Mouse (Mus musculus): Measurements from ENCODE around the gene Trip6. TPM values are rescaled to one million over a fixed set of nuclear protein-coding genes. Genes with fewer than 3 reads are reported as not detected.

The Trip6 gene
- total RNA-seq, 2 experiments from 2014 or later, result 5.8 to 6.9 TPM

DNA sequence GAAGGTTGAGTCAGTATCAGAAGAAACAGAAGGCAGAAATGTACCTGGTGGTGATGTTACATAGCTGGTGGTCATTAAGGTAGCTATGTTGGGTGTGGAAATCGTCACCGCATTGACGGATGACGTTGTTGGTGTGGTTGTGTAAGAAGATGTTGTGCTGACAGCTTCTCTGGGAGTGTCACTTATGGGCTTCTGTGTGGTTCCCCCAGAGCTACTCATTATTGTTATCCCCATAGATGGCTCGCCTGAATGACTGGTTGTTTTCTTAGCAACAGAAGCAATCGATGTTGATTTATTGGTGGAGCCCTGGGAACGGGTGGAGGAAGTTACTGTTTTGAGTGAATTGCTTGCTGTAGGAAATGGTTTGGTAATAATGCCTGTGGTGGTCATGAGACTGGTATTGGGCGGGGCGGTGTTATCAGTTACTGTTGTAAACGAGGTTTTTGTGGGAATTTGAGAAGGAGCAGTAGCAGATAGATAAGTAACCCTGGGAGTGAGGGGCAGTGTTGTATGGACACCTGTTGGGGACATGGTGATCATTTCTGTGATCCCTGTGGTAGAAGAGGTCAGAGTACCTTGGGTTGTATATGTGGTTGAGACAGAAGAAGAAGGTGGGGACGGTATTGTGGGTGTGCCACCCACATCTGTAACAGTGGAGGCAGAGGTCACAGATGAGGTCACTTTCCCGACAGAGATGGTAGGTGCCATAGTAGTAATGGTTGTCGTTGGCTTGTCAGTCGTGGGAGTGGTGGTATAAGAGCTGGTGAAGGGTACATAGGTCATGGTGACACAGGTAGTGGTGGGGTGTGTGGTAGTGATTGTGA is 50.1 kb downstream of the Trip6 start:
- no peak for DNase-seq

Small RNAs within 50 kb of the gene (microRNA-seq; reads per million reads assigned to microRNA genes)
- gene Mir7036 (1.5 to 2.1 reads per million in 2 experiments), gene Mir8116 (0 reads per million in 2 experiments)

Other genes starting within 250 kb of the Trip6 start
- gene Serpine1, start 242.1 kb downstream of the Trip6 start, total RNA-seq (2021), result under 1 TPM; 0.37 to 0.56 TPM
- 1 to 10 TPM; 4.6 to 6.5 TPM for gene Trim56, start 198.2 kb downstream of the Trip6 start, total RNA-seq (2021)
- gene Muc3, start 165.1 kb downstream of the Trip6 start, total RNA-seq (2021), result not detected
- gene Muc3a, start 102.0 kb downstream of the Trip6 start, total RNA-seq (2021), result 1 to 10 TPM; 3.5 to 4.9 TPM
- 10 to 100 TPM; 57.1 to 62.7 TPM for gene Ache, start 26.9 kb downstream of the Trip6 start, total RNA-seq (2021)
- 10 to 100 TPM in 1 of 2 experiments, 1 to 10 TPM in 1; 8.6 to 12.2 TPM for gene Ufsp1, start 19.8 kb downstream of the Trip6 start, total RNA-seq (2021)
- 100 to 1,000 TPM; 209 to 228 TPM for gene Srrt, start 6.7 kb downstream of the Trip6 start, total RNA-seq (2021)
- 10 to 100 TPM; 27.4 to 28.3 TPM for gene Slc12a9, start 19.2 kb upstream of the Trip6 start, total RNA-seq (2021)
- gene Ephb4, start 35.7 kb upstream of the Trip6 start, total RNA-seq (2021), result 1 to 10 TPM; 4.2 to 4.6 TPM
- gene Zan, start 162.7 kb upstream of the Trip6 start, total RNA-seq (2021), result under 1 TPM; 0.10 to 0.13 TPM
- gene Pop7, start 188.1 kb upstream of the Trip6 start, total RNA-seq (2021), result 10 to 100 TPM; 32.5 to 37.0 TPM
- 10 to 100 TPM; 56.7 to 58.9 TPM for gene Gigyf1, start 204.1 kb upstream of the Trip6 start, total RNA-seq (2021)
- not detected for gene Epo, start 218.8 kb upstream of the Trip6 start, total RNA-seq (2021)
- gene Gnb2, start 219.1 kb upstream of the Trip6 start, total RNA-seq (2021), result 100 to 1,000 TPM; 554 to 565 TPM
- 100 to 1,000 TPM; 127 to 138 TPM for gene Actl6b, start 239.1 kb upstream of the Trip6 start, total RNA-seq (2021)